Mouse (Mus musculus): ENCODE data around the gene Mrpl51. TPM values are rescaled to one million over a fixed set of nuclear protein-coding genes. Genes with fewer than 3 reads are reported as not detected.
"Not testable (repeated sequence)": the region's sequence is repeated elsewhere in the genome, so short reads cannot be mapped to it uniquely, and the experiment has no call there.

Mrpl51 gene
- total RNA-seq, 2 experiments from 2014 or later, result 63.2 to 72.2 TPM

DNA sequence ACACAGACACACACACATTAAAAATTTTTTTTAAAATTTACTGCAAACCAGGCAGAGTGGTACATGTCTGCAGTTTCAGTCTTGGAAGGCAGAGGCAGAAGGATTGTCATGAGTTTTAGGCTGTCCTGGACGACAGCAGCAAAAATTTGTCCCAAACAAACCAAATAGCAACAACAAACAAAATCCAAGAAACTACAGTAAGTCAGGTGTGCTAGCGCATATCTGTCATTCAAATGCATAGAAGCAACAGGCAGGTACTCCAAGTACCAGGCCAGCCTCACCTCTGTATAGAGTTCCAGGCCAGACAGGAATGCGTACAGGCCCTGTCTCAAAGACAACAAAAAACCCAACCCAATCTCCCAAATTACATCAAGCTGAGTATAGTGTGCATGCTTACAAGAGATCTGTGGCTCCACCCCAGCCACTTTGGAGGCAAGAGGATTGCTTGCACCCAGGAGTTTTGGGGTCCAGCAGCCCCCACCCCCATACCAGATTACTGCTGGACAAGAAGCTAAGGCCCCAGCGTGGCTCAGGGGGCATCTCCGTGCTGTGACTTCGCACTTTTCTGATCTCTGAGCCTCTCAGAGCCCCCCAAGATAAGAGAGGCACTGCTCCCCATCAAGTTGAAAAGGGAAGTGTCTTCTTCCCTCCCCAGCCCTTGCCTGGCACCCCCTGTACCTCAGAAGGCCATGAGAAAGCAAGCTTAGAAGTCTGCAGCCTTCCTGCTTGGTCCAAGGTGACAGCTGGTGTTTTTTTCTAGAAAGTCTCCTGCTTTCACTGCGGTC is 31.6 kb upstream of the Mrpl51 start:
- DNase-seq (ENCODE audit: low spot score in 2 of 2), result no peak

- no peak for DNase-seq (ENCODE audit: low spot score in 2 of 2)
Observed at GRCm38 (mm10) chr6:125160558-125160853, 31.1 kb upstream of the Mrpl51 start.

- DNase-seq (ENCODE audit: low spot score in 2 of 2), result peak in 1 of 2 experiments; percentile 64
Observed at GRCm38 (mm10) chr6:125160854-125161760, 30.5 kb upstream of the Mrpl51 start.

GRCm38 (mm10) chr6:125161971-125162370 is 29.6 kb upstream of the Mrpl51 start:
- DNase-seq (ENCODE audit: low spot score in 2 of 2), result peak in 1 of 2 experiments; percentile 79

GRCm38 (mm10) chr6:125162615-125163305 is 28.8 kb upstream of the Mrpl51 start:
- not testable (repeated sequence) for DNase-seq (ENCODE audit: low spot score in 2 of 2)

GRCm38 (mm10) chr6:125163801-125164657 is 27.6 kb upstream of the Mrpl51 start:
- peak in 1 of 2 experiments; percentile 63 for DNase-seq (ENCODE audit: low spot score in 2 of 2)

GRCm38 (mm10) chr6:125164672-125165327 is 26.8 kb upstream of the Mrpl51 start:
- DNase-seq (ENCODE audit: low spot score in 2 of 2), result peak in 1 of 2 experiments; percentile 62

- peak; percentile 95 to 99 for DNase-seq (ENCODE audit: low spot score in 2 of 2)
Observed at GRCm38 (mm10) chr6:125165328-125165891, 26.2 kb upstream of the Mrpl51 start.

DNA sequence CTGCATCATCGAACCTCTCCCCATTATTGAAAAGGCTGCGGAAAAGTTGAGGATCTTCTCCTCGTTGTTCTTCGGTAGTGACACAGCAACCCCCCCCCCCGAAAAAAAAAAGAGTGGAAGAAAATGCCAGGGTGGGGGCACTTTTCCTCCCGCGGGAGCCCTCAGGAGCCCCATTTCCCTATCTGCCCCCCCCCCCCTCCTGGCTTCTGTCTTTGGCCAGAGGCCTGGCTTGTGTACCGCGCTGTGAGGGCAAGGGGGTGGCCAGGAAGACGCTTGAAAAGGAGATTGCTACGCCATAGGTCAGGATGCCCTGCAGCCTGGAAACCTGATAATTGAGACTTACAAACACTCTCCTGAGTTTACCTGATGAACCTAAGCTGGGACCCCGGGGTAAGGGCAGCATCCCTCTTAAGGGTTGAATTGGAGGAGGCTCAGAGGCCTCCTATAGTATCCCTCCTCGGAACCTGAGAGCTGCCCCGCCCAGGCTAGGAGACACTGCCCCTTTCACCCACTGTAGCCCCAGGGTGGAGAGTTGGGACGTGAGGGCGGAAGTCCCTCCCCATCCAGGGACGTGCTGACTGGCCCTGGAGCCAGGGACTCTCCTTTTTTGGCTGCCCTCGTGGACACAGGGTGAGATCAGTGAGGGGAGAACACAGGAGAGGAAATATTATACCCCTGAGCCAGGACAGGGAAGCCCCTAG is 25.4 kb upstream of the Mrpl51 start, which contains the start of gene Gapdh:
Gene Gapdh, minus strand, starts transcription at position 417 of the 701 bp plus-strand sequence.
- no peak for DNase-seq (ENCODE audit: low spot score in 2 of 2)

GRCm38 (mm10) chr6:125166861-125167650 is 24.5 kb upstream of the Mrpl51 start:
- peak in 1 of 2 experiments; percentile 68 for DNase-seq (ENCODE audit: low spot score in 2 of 2)

- DNase-seq (ENCODE audit: low spot score in 2 of 2), result peak in 1 of 2 experiments; percentile 57
Observed at GRCm38 (mm10) chr6:125168086-125168485, 23.5 kb upstream of the Mrpl51 start.

- DNase-seq (ENCODE audit: low spot score in 2 of 2), result no peak
Observed at GRCm38 (mm10) chr6:125170194-125170593, 21.4 kb upstream of the Mrpl51 start.

- no peak for DNase-seq (ENCODE audit: low spot score in 2 of 2)
Observed at GRCm38 (mm10) chr6:125172474-125172873, 19.1 kb upstream of the Mrpl51 start.

DNA sequence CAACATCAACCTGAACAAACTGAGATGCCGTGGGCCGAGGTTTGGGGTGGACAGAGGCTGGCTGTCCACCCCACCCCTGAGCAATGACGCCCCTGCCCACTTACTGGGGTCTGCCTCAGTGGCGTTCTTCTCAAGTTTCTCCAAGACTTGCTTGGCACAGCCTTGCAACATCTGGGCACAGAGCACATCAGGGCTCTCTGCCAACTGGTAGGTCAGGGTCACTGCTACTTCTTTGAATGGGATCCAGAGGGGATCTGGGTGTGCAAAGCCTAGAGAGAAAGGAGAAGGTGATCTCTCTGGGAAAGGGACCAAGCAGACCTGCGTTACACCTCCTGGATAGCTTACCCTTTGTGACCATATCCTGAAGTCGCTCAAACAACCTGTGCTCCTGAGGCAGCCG is 18.3 kb upstream of the Mrpl51 start:
- no peak for DNase-seq (ENCODE audit: low spot score in 2 of 2)

GRCm38 (mm10) chr6:125175469-125175868 is 16.1 kb upstream of the Mrpl51 start:
- no peak for DNase-seq (ENCODE audit: low spot score in 2 of 2)

GRCm38 (mm10) chr6:125179601-125180000 is 12.0 kb upstream of the Mrpl51 start:
- no peak for DNase-seq (ENCODE audit: low spot score in 2 of 2)

DNA sequence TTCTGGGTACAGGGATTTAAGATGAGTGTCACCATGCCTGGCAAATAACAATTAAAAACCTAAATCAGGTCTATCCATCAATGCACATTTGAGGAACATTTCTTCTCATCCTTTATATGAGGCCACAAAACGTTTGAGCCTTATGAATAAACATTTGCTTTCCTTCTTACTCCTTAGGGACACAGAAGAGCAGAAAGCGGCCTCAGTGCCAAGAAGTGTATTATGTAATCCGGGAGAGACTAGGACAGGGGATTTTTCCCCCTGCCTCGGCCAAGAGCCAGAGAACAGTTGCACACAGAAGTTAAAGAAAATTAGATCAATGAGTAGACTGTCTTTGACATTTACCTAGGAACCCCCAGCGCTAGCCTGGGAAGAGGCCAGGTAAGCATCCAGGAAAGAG is 9.5 kb upstream of the Mrpl51 start:
- DNase-seq (ENCODE audit: low spot score in 2 of 2), result no peak

GRCm38 (mm10) chr6:125186203-125186602 is 5.4 kb upstream of the Mrpl51 start:
- no peak for DNase-seq (ENCODE audit: low spot score in 2 of 2)

All from layer of hippocampus, adult 18-20 months (tissue).